Mouse (Mus musculus): Measurements from ENCODE around the gene Zc3h12a. TPM values are rescaled to one million over a fixed set of nuclear protein-coding genes. Genes with fewer than 3 reads are reported as not detected.

Gene Zc3h12a
- total RNA-seq, 4 experiments from 2014 or later = 7.2 to 10.2 (median 8.1) TPM

- DNase-seq = no peak
Observed at GRCm38 (mm10) chr4:125144627-125145026, 17.0 kb upstream of the Zc3h12a start.

GRCm38 (mm10) chr4:125144211-125144610 is 16.6 kb upstream of the Zc3h12a start:
- DNase-seq = no peak

GRCm38 (mm10) chr4:125138321-125138720 is 10.7 kb upstream of the Zc3h12a start:
- no peak for DNase-seq

- DNase-seq = no peak
Observed at GRCm38 (mm10) chr4:125136303-125136888, 8.8 kb upstream of the Zc3h12a start.

GRCm38 (mm10) chr4:125135076-125135855 is 7.6 kb upstream of the Zc3h12a start:
- no peak for DNase-seq

GRCm38 (mm10) chr4:125134631-125135030 is 7.0 kb upstream of the Zc3h12a start:
- no peak for DNase-seq

- no peak for DNase-seq
Observed at GRCm38 (mm10) chr4:125134192-125134591, 6.6 kb upstream of the Zc3h12a start.

- DNase-seq = no peak
Observed at GRCm38 (mm10) chr4:125132394-125132793, 4.8 kb upstream of the Zc3h12a start.

GRCm38 (mm10) chr4:125131493-125131892 is 3.9 kb upstream of the Zc3h12a start:
- peak; percentile 69 for DNase-seq

- DNase-seq = peak; percentile 17
Observed at GRCm38 (mm10) chr4:125126761-125127160, 879 bp downstream of the Zc3h12a start.

- DNase-seq = no peak
Observed at GRCm38 (mm10) chr4:125126186-125126585, 1.5 kb downstream of the Zc3h12a start.

GRCm38 (mm10) chr4:125125361-125125921 is 2.2 kb downstream of the Zc3h12a start:
- peak; percentile 16 for DNase-seq

GRCm38 (mm10) chr4:125124424-125125209 is 3.0 kb downstream of the Zc3h12a start:
- DNase-seq = peak; percentile 44

- DNase-seq = no peak
Observed at GRCm38 (mm10) chr4:125123279-125123671, 4.4 kb downstream of the Zc3h12a start.

GRCm38 (mm10) chr4:125122431-125123278 is 5.0 kb downstream of the Zc3h12a start:
- DNase-seq = peak; percentile 86

- peak; percentile 40 for DNase-seq
Observed at GRCm38 (mm10) chr4:125119721-125120120, 7.9 kb downstream of the Zc3h12a start.

- peak; percentile 15 for DNase-seq
Observed at GRCm38 (mm10) chr4:125119070-125119469, 8.6 kb downstream of the Zc3h12a start.

GRCm38 (mm10) chr4:125117902-125118320 is 9.7 kb downstream of the Zc3h12a start:
- DNase-seq = peak; percentile 41

- DNase-seq = peak; percentile 30
Observed at GRCm38 (mm10) chr4:125116929-125117328, 10.7 kb downstream of the Zc3h12a start.

GRCm38 (mm10) chr4:125116090-125116861 is 11.4 kb downstream of the Zc3h12a start:
- peak; percentile 86 for DNase-seq

- no peak for DNase-seq
Observed at GRCm38 (mm10) chr4:125115710-125116089, 11.9 kb downstream of the Zc3h12a start.
